Mouse (Mus musculus) regulatory T cell (primary cell): ENCODE measurements around the gene Lpin1.

Experiments
- in situ Hi-C: fragments of 300-600 bp; cut with MboI, MseI; formaldehyde crosslinking; loops from one replicate; pipeline ENCODE4 v1.15.1; 2025; ENCODE audit warnings: high pct_unique_total_duplicates

Gene Lpin1

DNA sequence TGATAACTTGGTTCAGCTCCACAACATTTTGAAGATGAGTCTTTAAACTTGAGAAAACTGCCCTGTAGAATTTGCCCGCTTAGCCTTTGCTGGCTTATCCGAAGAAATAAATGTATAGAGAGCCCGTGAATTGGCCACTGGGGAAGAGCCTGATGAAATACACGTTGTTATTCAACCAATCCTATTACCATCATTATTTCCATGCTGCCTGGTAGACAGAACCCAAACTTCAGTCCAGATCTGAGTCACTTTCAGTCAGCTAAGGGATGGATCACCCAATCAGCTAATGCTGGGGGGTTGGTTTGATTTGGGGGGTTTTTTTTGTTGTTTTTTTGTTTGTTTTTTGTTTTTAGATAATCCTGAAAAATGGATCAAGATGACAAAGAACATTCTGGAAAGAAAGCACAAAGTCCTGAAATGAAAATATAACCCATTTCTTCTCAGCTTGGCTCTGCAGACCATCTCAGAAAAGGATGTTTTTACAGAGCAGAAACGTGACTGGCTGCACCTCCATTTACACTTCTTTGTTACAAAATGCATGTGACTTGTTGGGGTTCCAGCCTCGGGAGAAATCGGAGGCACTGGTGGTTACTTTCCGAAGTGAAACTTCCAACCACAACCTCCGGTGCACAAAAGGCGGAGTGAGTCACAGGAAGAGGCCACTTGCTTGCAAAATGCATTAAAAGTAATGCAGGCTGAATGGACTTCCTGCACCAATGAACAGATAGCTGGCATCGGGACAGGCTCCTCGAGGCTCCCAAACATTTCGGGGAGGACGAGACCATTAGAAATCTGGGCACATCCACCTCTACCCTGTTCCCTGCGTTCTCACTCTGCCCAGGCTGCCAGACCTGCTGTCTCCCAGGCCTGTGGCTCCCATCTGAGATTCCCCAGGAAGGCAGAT, 78.6 kb downstream of the Lpin1 start:
- in situ Hi-C loops, result no loop called here

DNA sequence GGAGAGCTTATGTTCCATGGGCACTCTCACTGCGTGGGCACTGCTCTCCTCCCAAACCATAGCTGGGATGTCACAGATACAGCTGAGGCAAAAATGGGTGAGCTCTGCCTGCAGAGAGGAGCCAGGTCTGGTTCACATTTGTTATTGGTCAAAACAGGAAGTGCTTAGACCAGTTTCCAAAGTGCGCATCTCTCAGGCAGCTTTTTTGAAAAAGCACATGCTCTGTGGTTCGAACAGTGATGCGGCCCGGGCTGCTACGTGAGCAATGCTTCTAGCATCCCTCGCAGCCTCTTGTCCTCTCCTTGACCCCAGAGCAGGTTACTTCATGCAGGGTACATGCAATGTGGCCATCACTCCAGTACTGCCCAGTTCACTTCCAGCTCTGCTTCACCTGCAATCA, 82.1 kb downstream of the Lpin1 start:
- in situ Hi-C loops, result no loop called here

DNA sequence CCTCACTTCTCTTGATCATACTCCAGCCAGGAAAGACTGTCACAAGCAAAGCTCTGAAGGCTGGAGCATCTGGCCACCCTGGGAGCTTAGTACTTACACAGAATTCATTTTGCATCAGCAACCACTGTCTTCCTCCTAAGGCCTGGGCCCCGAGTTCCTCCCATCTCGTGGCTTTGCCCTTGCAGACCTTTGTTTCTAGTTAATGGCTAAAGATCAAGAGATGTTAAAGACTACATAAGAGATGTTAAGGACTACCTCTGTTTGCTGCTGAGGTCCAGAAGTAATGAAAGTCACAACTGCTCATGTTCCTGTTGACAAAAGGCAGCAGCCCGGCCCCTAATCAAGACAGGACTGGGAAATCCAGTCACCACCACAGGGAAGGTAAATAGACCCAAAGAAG, 82.8 kb downstream of the Lpin1 start:
- in situ Hi-C loops, result no loop called here

- in situ Hi-C loops, result no loop called here
Observed at GRCm38 (mm10) chr12:16526862-16527261, 83.9 kb downstream of the Lpin1 start.

DNA sequence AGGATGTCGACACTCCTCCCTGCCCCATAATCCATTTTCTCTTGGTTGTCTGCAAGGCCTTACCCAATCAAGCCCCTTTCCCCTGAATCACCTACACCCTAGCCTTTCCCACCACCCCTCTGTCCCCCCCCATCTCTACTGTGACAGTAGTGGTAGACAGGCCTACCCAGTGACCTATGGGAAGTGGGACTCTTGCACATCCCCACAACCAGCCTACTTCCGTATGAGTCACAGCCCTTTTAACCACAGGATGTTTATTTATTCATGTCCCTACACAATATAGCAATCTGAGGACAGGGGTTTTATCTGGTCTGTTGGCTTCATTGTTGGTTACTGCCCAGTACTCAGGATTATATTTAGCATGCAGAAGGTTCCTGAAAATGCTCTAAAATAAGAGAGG, 84.6 kb downstream of the Lpin1 start:
- in situ Hi-C loops, result no loop called here

DNA sequence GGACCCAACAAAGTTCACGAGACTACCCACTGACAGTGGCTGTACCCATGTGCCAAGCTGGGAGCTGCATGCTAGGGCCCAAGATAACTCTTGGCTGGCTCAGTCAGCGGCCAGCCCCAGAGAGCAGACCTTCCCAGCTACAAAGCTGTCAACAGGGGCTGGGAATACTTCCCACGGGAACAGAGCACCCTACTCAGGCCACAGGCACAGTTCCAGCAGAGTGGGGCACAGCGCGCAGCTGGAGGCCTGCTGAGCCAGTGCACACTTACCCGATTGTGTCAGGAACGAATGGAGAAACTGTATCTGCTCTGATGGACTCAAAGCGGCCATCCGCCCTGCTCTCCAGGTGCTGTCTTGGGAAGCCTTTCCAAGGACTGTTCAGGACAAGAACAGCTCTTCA, 95.6 kb downstream of the Lpin1 start:
- in situ Hi-C loops, result loop anchor here (25.0 kb wide), 1 partner anchor 728 kb away; no protein-coding TSS in a partner anchor

DNA sequence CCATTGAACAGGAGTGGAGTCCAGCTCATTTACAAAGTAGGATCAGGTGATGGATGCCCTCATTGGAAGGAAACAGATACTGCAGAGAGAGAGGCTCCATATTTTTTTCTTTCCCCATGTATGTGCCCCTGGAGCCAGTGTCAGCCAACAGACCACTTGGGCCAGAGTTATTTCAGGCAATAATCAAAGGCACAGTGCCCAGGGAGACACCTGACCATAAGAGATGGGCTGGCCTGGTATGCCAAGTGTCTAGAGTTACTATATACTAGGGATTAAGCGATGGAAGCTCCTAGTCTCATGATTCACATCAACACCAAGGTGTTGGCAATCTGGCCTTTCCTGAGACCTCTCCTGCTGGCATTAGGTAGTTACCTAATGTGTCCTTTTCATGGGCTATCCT, 97.8 kb downstream of the Lpin1 start:
- in situ Hi-C loops, result loop anchor here (25.0 kb wide), 1 partner anchor 726 kb away; no protein-coding TSS in a partner anchor

DNA sequence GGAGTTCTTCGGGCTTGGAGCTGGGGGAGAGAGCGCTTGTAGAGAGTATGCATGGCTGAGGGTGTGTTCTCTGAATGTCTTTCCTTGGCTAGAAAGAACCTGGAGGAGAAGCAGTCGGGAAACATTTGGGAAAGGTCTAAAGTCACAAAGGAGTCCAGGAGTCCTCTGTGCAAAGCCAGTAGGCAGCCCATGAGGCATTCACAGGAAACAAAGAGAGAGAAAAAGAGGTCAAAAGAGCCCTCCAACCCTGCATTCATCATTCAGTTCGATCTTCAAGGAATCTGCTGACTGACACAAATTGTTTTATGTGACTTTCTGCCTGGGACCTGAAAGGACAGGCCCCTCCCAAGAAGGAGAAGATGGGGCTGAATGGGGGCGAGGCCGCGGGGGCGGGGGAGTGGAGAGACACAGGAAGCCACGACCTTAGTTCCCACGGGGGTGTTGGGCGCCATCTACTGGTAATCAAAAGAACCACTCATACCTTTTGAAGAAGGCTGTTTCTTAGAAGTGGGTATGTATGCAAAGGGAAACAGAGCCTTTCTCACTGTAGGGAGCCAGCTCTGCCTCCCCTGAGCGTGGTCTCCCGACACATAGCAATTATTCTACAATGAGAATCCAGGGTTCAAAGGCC, 101.5 kb downstream of the Lpin1 start:
- in situ Hi-C loops, result loop anchor here (25.0 kb wide), 1 partner anchor 722 kb away; no protein-coding TSS in a partner anchor

DNA sequence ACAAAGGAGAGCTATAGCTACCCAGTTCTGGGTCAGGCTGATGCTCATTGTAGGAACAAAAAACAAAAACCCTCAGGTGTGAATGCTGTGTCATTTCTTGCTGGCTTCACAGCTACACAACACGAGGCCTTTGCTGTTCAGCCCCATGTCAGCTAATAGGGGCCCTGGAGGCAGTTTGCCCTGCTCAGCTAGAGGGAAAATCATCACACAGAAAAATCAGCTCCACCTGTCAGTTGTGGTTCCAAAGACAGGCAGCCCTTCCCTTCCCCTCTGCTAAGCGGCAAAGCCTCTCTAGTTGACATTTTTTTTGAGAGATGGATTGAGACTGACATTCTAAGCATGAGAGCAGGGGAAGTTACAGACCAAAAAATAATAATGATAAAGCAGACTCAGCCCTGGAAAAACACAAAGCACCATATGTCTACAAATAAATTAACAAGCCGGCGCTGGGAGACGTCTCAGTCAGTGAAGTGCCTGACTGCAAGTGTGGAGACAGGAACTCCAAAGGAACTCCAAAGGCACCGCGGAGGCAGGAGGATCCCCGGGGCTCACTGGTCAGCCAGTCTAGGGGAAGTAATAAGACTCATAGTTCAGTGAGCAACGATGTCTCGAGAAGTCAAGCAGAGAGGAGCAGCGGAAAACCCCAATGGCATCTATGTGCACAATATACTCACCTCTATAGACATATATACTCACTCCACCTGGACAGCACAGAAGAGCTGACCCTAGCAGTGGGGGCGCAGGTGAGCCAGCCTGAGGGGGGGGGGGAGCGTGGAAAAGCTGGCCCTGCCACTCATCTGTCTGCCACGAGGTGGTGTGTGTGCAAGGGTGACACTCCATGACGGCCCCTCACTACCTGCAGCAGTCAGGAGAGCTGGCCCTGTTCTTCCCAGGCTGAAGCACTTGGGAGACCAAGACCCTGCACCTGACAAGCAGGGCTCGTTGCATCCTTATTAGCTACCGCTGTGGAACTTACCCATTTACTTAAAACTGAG, 103.7 kb downstream of the Lpin1 start:
- in situ Hi-C loops, result loop anchor here (25.0 kb wide), 1 partner anchor 720 kb away; no protein-coding TSS in a partner anchor

DNA sequence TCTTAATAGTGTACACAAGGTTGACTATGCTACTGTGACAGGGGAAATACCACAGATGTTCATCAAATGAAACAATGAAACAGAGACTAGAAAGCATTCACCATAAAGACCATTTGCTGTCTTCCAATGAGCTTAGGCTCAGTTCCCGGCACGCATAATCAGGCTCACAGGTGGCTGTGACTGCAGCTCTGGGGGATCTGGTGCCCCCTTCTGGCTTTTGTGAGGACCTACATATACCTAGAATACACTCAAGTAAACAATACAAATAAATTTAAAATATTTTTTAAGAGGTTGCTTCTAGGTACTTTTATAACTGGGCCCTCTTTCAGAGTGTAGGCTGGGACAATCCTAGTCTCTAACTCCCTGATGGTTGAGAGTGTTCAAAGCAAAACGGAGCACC, 106.5 kb downstream of the Lpin1 start:
- in situ Hi-C loops, result loop anchor here (25.0 kb wide), 1 partner anchor 717 kb away; no protein-coding TSS in a partner anchor

DNA sequence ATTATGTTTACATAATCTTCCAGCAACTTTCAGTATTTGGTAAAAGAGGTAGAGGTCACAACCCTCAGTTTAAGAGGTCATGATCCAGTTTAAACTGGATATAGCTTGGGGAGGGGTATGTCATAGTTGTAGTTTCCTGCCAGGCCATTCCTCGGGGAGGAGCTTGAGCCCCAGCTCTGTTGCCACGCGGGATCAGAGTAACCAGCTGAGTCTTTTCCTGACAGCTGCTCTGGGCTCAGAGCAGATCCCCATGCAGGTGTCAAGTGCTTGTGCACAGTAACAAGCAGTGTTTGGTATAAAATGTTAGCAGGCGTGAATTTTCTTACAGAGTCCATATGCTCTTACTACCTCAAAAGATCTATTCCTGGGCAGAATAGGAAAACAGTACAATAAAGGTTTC, 112.8 kb downstream of the Lpin1 start:
- in situ Hi-C loops, result no loop called here

DNA sequence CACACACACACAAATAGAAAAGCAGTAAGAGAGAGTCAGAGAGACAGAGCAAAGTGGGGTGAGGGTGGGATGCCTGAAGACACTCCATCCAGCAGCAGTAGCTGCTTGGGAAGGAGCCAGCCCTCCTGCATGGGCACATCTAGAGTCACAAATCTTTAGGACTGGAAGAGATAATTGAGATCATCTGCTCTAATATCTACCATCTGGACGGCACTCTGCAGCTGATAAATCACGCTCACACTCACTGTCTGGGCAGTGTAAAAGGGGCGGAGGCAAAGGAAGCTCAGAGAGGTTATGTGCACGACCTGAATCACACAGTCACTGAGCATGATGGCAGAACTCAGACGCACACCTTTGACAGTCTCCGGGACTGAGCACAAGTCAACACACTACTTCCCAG, 118.1 kb downstream of the Lpin1 start:
- in situ Hi-C loops, result no loop called here

DNA sequence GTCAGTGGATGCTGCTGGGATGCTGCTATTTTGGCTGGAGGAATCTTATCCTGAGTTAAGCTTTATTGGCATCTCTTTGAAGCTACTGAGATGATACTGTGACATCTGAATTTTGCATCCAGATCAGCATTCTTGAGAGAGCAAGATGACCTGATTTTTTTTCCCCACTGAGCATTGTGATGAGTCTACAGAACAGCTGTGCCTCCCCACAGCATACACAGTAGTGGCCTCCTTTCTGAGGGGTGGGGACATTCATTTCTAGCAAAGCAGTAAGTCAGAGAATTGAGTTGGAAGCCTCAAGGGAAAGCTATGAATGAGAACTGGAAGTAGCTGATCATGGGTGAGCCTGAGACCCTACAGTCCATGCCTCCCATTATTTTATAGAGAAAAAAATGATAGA, 121.9 kb downstream of the Lpin1 start:
- in situ Hi-C loops, result no loop called here

- in situ Hi-C loops, result no loop called here
Observed at GRCm38 (mm10) chr12:16487453-16487852, 123.3 kb downstream of the Lpin1 start.
